Mouse (Mus musculus) brain, adult 2 months (tissue): ENCODE measurements around the gene Ugt1a5.

Experiments
- DNase-seq: peaks from one replicate; pipeline ENCODE4 v3.0.0; 2011; ENCODE audit warnings: low read depth, low spot score

The Ugt1a5 gene

DNA sequence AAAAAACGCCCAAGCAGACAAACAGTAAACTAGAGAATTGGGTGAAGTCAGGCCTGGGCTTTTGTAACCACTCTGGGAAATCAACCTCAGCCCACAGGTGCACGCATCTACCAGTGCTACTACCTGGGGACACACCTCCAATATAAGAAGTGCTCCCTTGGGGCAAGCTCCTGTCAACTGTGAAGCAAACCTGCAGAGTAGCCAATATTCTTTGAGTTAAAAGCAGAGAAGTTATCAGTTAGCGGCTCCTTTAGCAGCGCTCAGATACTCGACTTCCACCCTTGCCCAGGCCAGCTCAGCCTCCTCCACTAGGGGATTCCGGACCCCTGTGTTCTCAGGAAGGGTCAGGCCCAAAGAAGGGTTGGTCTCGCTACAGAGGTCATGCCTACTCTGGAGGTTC, 95.9 kb downstream of the Ugt1a5 start:
- no peak for DNase-seq

DNA sequence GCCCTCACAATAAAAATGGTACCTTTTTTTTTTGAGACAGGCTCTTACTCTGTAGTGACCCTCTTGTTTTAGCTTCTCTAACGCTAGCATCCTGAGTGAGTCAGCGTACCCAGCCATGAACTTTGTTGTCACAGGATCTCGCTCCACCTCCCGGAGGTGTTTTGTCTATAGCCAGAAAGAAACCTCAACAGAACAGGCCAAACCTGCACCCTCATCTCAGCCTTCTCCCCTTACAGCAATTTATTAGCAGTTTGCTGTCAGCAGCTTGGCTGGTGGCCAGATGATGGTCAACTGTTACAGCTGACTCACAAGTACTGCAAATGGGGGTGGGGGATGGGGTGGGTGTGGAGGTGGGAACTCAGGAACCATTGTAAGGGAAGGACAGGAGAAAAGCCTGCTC, 96.4 kb downstream of the Ugt1a5 start:
- peak; percentile 78 for DNase-seq

DNA sequence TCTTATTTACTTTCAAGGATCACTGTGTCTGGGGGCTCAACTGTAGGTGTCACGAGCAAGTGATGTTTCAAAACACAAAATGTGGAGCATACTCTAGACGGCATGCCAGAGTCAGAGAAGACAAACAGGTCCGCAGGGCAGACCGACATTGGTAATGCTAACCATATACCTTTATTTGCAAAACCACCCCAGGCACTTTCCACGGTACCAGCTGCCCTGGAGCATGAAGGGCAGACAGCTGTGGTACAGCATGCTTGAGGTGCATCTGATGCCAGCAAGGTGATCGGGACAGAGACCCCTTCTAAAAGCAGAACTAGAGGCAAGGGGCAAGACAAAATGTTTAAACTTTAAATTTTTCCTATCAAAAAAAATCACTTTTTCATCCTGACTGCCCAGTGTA, 97.1 kb downstream of the Ugt1a5 start:
- DNase-seq, result no peak

DNA sequence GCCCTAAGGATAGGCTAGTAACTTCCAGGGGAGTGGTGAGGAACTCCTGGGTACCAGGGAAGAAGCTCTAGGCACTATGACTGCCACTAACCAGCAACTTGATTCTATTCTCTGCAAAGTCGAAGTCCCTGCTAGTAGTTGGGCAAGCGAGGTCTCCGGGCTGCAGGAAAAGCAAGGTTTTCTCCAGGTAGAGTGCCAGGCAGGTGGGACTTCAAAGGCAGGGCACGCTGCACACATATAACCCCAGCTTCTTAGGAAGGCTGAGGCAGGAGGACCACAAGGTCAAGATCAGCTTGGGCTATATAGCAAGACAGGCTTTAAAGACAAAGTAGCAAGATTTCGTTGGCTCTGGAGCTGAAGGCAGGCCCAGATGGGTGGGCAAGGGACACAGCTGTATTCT, 98.0 kb downstream of the Ugt1a5 start:
- DNase-seq, result no peak

- peak; percentile 44 for DNase-seq
Measured at GRCm38 (mm10) chr1:88264237-88264868, 98.5 kb downstream of the Ugt1a5 start.

DNA sequence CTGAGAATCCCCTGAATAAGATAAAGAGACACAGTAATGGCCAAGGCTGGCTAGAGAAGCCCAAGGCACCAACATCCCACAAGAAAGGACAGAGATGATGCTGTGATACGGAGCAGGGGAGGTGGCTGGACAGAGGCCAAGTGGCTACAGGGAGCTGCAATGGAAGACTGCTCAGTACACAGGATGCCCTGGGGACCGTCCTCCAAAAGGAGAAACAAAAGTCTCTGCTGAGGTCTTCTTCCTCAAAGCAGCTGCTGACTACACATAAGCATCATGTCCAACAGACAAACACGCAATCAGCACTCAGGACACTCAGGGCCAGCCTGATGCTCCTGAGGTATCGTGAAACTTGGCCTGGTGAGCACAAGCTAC, 99.0 kb downstream of the Ugt1a5 start:
- no peak for DNase-seq

DNA sequence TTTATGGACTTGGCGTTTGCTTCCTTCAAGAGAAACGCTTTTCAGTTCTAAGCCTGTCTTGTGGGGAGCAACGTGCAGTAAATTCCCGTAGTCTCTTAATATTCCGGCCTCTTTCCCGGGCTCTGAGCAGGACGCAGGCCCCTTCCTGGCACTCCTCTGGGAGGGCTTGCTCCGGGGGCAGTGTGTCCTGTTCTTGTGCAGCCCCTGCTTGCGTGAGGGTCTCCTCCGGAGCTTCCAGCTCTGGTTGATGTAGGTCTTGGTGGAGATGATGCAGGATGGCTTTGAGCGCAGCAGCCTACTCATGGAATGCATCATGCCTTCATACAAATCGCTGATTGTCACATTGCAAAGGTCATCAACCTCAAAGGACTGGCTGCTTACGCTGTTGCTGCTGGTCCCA, 100.3 kb downstream of the Ugt1a5 start:
- no peak for DNase-seq

GRCm38 (mm10) chr1:88267489-88267888, 101.7 kb downstream of the Ugt1a5 start:
- DNase-seq, result no peak

GRCm38 (mm10) chr1:88268070-88268469, 102.3 kb downstream of the Ugt1a5 start:
- DNase-seq, result no peak
